Mouse (Mus musculus): ENCODE measurements around the gene Ang4. TPM values are rescaled to one million over a fixed set of nuclear protein-coding genes. Genes with fewer than 3 reads are reported as not detected.
"Not testable (repeated sequence)": the region's sequence is repeated elsewhere in the genome, so short reads cannot be mapped to it uniquely, and the experiment has no call there.

Gene Ang4
- polyA plus RNA-seq (2014; fragmentation: Nextera tagmentation; extraction: Ambion mirVana): not detected in 2 replicates

DNA sequence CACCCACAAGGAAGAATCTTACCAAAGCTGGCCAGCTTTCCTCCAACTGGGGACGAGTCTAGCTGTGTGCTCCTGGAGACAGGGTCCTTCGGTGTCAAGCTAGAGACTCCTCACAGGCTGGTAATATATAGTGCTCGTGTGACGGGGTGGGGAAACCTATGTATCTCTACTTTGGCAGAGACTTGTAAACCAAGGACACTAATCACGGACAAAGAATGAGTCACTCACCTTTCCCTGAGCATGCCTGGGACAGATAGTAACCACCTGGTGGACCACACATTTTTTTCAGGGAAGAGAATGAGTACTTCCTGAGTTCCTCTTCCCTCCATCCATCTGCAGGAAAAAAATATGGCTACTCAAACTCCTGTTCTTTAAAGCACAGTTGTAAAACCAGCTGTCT lies at the start of gene Ang4:
TSS of gene Ang4 (minus strand) at position 101 of the 400 bp plus-strand sequence.
- H3K27ac ChIP-seq (ENCODE audit: low read length): no peak within 1 kb of the TSS
- no peaks in the 10 kb centered on the region for H3K27me3 ChIP-seq (ENCODE audit: control insufficient read depth, insufficient read depth, low read length)
- 67% methylated on average over 5 of the region's 5 CpGs for WGBS
- no peaks in the 10 kb centered on the region for H3K36me3 ChIP-seq (ENCODE audit: control insufficient read depth, insufficient read depth, low read length)
- H3K9me3 ChIP-seq (ENCODE audit: control insufficient read depth, low read depth, low read length): no peaks in the 10 kb centered on the region
- H3K4me1 ChIP-seq (ENCODE audit: control insufficient read depth, insufficient read depth, low read length): no peaks in the 10 kb centered on the region
- H3K4me3 ChIP-seq (ENCODE audit: low read depth, low read length): no peak within 1 kb of the TSS
- H3K4me2 ChIP-seq (replicated peaks; ENCODE audit: low read depth, low read length): no peak within 1 kb of the TSS
- ATAC-seq (ENCODE audit: insufficient number of reproducible peaks, insufficient read depth, low FRiP score, low read depth): no peak
- H3K9ac ChIP-seq (replicated peaks; ENCODE audit: low read depth, low read length): no peak within 1 kb of the TSS

DNA sequence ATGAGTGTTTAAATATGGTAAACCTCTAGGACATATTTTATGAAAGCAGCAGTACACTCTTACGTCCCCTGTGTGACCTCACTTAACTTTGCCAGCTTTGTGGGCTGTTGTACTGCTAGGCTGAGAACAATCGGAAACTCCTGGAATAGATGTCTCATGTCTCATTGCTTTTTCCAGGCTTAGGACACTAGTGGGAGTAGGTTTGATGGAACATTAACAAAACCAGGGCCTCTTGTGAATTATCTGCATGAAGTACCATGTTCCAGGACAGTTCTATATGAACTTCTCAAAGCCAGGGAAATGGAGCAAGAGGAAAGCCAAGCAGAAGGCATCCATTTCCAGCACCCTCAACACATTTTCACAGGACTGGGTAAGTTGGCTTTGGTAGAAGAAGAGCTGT lies 26.4 kb upstream of the Ang4 start, which contains the start of gene AY358078:
TSS of gene AY358078 (plus strand) at position 301 of the 400 bp plus-strand sequence.
- no peaks in the 10 kb centered on the region for H3K27me3 ChIP-seq (ENCODE audit: control insufficient read depth, insufficient read depth, low read length)
- 86% methylated on average over 2 of the region's 2 CpGs for WGBS
- H3K4me2 ChIP-seq (replicated peaks; ENCODE audit: low read depth, low read length): no peak within 1 kb of the TSS
- no peak within 1 kb of the TSS for H3K4me3 ChIP-seq (ENCODE audit: low read depth, low read length)
- ATAC-seq (ENCODE audit: insufficient number of reproducible peaks, insufficient read depth, low FRiP score, low read depth): no peak
- no peaks in the 10 kb centered on the region for H3K9me3 ChIP-seq (ENCODE audit: control insufficient read depth, low read depth, low read length)
- no peak within 1 kb of the TSS for H3K27ac ChIP-seq (ENCODE audit: low read length)
- no peaks in the 10 kb centered on the region for H3K36me3 ChIP-seq (ENCODE audit: control insufficient read depth, insufficient read depth, low read length)
- H3K4me1 ChIP-seq (ENCODE audit: control insufficient read depth, insufficient read depth, low read length): no peaks in the 10 kb centered on the region
- no peak within 1 kb of the TSS for H3K9ac ChIP-seq (replicated peaks; ENCODE audit: low read depth, low read length)

DNA sequence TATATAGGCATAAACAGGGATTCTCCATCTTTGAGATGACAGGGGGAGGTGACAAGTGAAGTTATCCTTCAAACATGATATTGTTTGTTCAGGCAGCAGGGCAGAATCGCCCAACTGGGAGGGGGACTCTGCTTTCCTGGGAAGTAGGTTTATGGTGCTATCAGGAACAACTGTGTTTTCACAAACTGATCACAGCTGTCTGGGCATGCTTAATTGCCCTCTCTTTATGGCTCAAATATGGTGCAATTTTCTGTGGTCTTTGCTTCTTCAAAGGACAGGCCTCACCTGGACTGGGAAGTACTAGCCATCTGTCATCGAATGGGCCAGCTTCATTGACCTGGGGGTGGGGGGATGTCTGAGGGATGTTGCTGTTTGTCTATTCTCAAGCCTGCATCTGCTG lies 20.7 kb upstream of the Ang4 start:
- Histone ChIP-seq H3K27ac (ENCODE audit: low read length) (no peak overlapping the region), H3K36me3 (ENCODE audit: control insufficient read depth, insufficient read depth, low read length) (no peaks in the 10 kb centered on the region), H3K9ac (replicated peaks; ENCODE audit: low read depth, low read length) (no peak overlapping the region), H3K27me3 (ENCODE audit: control insufficient read depth, insufficient read depth, low read length) (no peaks in the 10 kb centered on the region), H3K4me1 (ENCODE audit: control insufficient read depth, insufficient read depth, low read length) (no peaks in the 10 kb centered on the region), H3K4me2 (replicated peaks; ENCODE audit: low read depth, low read length) (no peak overlapping the region), H3K4me3 (ENCODE audit: low read depth, low read length) (no peak overlapping the region), H3K9me3 (ENCODE audit: control insufficient read depth, low read depth, low read length) (no peaks in the 10 kb centered on the region)
- no peak for ATAC-seq (ENCODE audit: insufficient number of reproducible peaks, insufficient read depth, low FRiP score, low read depth)
- WGBS: 67% methylated on average over 2 of the region's 2 CpGs

GRCm38 (mm10) chr14:51789196-51789595 lies 15.8 kb upstream of the Ang4 start:
- 82% methylated on average over 2 of the region's 2 CpGs for WGBS
- no peak overlapping the region for H3K9ac ChIP-seq (replicated peaks; ENCODE audit: low read depth, low read length)
- no peaks in the 10 kb centered on the region for H3K9me3 ChIP-seq (ENCODE audit: control insufficient read depth, low read depth, low read length)
- H3K4me2 ChIP-seq (replicated peaks; ENCODE audit: low read depth, low read length): no peak overlapping the region
- H3K27ac ChIP-seq (ENCODE audit: low read length): no peak overlapping the region
- H3K27me3 ChIP-seq (ENCODE audit: control insufficient read depth, insufficient read depth, low read length): no peaks in the 10 kb centered on the region
- H3K4me1 ChIP-seq (ENCODE audit: control insufficient read depth, insufficient read depth, low read length): no peaks in the 10 kb centered on the region
- H3K4me3 ChIP-seq (ENCODE audit: low read depth, low read length): no peak overlapping the region
- no peaks in the 10 kb centered on the region for H3K36me3 ChIP-seq (ENCODE audit: control insufficient read depth, insufficient read depth, low read length)
- ATAC-seq (ENCODE audit: insufficient number of reproducible peaks, insufficient read depth, low FRiP score, low read depth): no peak

DNA sequence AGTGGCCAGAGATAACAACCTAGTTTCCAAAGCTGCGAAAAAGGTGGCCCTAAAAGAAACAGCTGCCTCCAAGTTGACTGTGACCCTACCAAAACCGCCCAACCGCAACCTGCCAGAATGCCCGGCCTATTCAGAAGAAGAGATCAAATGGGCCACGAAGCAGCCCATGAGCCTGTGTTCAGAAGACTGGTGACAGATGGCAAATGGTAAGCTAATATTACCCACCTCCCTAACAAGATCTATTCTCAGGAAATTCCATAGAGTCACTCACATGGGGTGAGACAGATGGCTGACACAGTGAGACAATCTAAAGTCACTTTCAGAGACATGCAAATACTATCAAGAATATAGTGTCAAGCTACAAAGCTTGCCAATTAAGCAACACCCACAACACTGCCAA lies 13.7 kb upstream of the Ang4 start:
- WGBS: 85% methylated on average over 5 of the region's 5 CpGs
- Histone ChIP-seq H3K4me1 (ENCODE audit: control insufficient read depth, insufficient read depth, low read length) (no peaks in the 10 kb centered on the region), H3K4me2 (replicated peaks; ENCODE audit: low read depth, low read length) (no peak overlapping the region), H3K27me3 (ENCODE audit: control insufficient read depth, insufficient read depth, low read length) (no peaks in the 10 kb centered on the region), H3K36me3 (ENCODE audit: control insufficient read depth, insufficient read depth, low read length) (no peaks in the 10 kb centered on the region), H3K9me3 (ENCODE audit: control insufficient read depth, low read depth, low read length) (no peaks in the 10 kb centered on the region), H3K9ac (replicated peaks; ENCODE audit: low read depth, low read length) (no peak overlapping the region), H3K4me3 (ENCODE audit: low read depth, low read length) (no peak overlapping the region), H3K27ac (ENCODE audit: low read length) (no peak overlapping the region)
- no peak for ATAC-seq (ENCODE audit: insufficient number of reproducible peaks, insufficient read depth, low FRiP score, low read depth)

GRCm38 (mm10) chr14:51786335-51786734 lies 12.9 kb upstream of the Ang4 start:
- ATAC-seq (ENCODE audit: insufficient number of reproducible peaks, insufficient read depth, low FRiP score, low read depth): no peak

GRCm38 (mm10) chr14:51778865-51779481 lies 5.6 kb upstream of the Ang4 start:
- Histone ChIP-seq H3K36me3 (ENCODE audit: control insufficient read depth, insufficient read depth, low read length) (no peaks in the 10 kb centered on the region), H3K27me3 (ENCODE audit: control insufficient read depth, insufficient read depth, low read length) (no peaks in the 10 kb centered on the region), H3K4me2 (replicated peaks; ENCODE audit: low read depth, low read length) (no peak overlapping the region), H3K9ac (replicated peaks; ENCODE audit: low read depth, low read length) (no peak overlapping the region), H3K4me3 (ENCODE audit: low read depth, low read length) (no peak overlapping the region), H3K27ac (ENCODE audit: low read length) (no peak overlapping the region), H3K4me1 (ENCODE audit: control insufficient read depth, insufficient read depth, low read length) (no peaks in the 10 kb centered on the region), H3K9me3 (ENCODE audit: control insufficient read depth, low read depth, low read length) (no peaks in the 10 kb centered on the region)
- 64% methylated on average over 4 of the region's 4 CpGs for WGBS
- no peak for ATAC-seq (ENCODE audit: insufficient number of reproducible peaks, insufficient read depth, low FRiP score, low read depth)

More at GRCm38 (mm10) chr14:51786335-51786734, 12.9 kb upstream of the Ang4 start:
- Histone ChIP-seq H3K27ac (ENCODE audit: low read length) (no peak overlapping the region), H3K9ac (replicated peaks; ENCODE audit: low read depth, low read length) (no peak overlapping the region), H3K4me3 (ENCODE audit: low read depth, low read length) (no peak overlapping the region), H3K36me3 (ENCODE audit: control insufficient read depth, insufficient read depth, low read length) (no peaks in the 10 kb centered on the region), H3K4me2 (replicated peaks; ENCODE audit: low read depth, low read length) (no peak overlapping the region), H3K9me3 (ENCODE audit: control insufficient read depth, low read depth, low read length) (no peaks in the 10 kb centered on the region), H3K27me3 (ENCODE audit: control insufficient read depth, insufficient read depth, low read length) (no peaks in the 10 kb centered on the region), H3K4me1 (ENCODE audit: control insufficient read depth, insufficient read depth, low read length) (no peaks in the 10 kb centered on the region)
- 63% methylated on average over 4 of the region's 4 CpGs for WGBS

GRCm38 (mm10) chr14:51777791-51778190 lies 4.4 kb upstream of the Ang4 start:
- H3K4me2 ChIP-seq (replicated peaks; ENCODE audit: low read depth, low read length): no peak overlapping the region
- WGBS: 89% methylated on average over 1 of the region's 1 CpGs
- no peak for ATAC-seq (ENCODE audit: insufficient number of reproducible peaks, insufficient read depth, low FRiP score, low read depth)

DNA sequence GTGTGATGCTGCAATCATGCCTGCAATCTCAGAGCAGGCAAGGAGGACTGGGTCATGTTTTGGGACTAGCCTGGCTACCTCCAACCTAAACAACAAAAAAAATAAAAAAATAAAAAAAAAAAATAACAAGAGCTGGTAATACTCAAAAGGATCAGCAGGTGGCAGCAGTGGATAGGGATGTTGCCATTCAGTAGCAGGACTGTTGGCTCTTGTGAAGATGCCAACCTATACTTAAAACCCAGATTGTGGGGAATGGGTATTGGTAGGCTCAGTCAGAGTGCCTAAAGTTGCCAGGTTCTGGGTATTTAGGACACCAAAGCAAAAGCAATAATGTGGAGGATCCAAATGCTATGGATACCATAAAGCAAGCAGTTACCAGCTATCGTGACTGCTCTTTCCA lies 2.0 kb downstream of the Ang4 start:
- not testable (repeated sequence) for H3K4me2 ChIP-seq (replicated peaks; ENCODE audit: low read depth, low read length); H3K27me3 ChIP-seq (ENCODE audit: control insufficient read depth, insufficient read depth, low read length); H3K27ac ChIP-seq (ENCODE audit: low read length); H3K36me3 ChIP-seq (ENCODE audit: control insufficient read depth, insufficient read depth, low read length); H3K9me3 ChIP-seq (ENCODE audit: control insufficient read depth, low read depth, low read length); ATAC-seq (ENCODE audit: insufficient number of reproducible peaks, insufficient read depth, low FRiP score, low read depth); H3K9ac ChIP-seq (replicated peaks; ENCODE audit: low read depth, low read length); H3K4me1 ChIP-seq (ENCODE audit: control insufficient read depth, insufficient read depth, low read length); H3K4me3 ChIP-seq (ENCODE audit: low read depth, low read length)
- WGBS: 81% methylated on average over 1 of the region's 1 CpGs

More at GRCm38 (mm10) chr14:51777791-51778190, 4.4 kb upstream of the Ang4 start:
- Histone ChIP-seq H3K27me3 (ENCODE audit: control insufficient read depth, insufficient read depth, low read length) (no peaks in the 10 kb centered on the region), H3K9ac (replicated peaks; ENCODE audit: low read depth, low read length) (no peak overlapping the region), H3K9me3 (ENCODE audit: control insufficient read depth, low read depth, low read length) (no peaks in the 10 kb centered on the region), H3K36me3 (ENCODE audit: control insufficient read depth, insufficient read depth, low read length) (no peaks in the 10 kb centered on the region), H3K27ac (ENCODE audit: low read length) (no peak overlapping the region), H3K4me1 (ENCODE audit: control insufficient read depth, insufficient read depth, low read length) (no peaks in the 10 kb centered on the region), H3K4me3 (ENCODE audit: low read depth, low read length) (no peak overlapping the region)
